Mouse (Mus musculus) lung, postnatal 36 days (tissue): ENCODE results near the gene Ntrk2.
"Not testable (repeated sequence)": the region's sequence is repeated elsewhere in the genome, so short reads cannot be mapped to it uniquely, and the experiment has no call there.

Source experiments
- DNase-seq: peaks from one replicate; pipeline ENCODE4 v3.0.0; 2022; ENCODE audit warnings: mixed read lengths

The Ntrk2 gene

GRCm38 (mm10) chr13:58972511-58972910 is 166.1 kb downstream of the Ntrk2 start:
- DNase-seq: no peak

DNA sequence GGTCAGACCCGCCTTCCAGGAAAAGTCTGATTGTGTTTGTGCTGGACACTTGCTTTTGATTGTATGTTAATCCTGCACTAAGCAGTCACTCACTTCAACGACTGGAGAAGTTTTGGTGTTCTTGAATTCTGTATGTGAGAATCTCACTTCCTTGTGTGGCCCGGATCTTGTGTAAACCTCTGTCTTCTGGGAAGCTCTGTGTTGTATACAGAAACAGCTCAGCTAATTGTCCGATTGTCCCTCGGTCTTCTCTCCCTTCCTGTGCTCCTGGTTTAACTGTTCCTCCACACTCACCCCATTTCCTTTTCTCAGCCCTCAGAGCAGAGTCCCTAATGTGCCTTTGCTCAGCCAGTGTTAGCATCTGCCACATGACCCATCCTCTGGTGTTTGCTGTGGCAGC is 190.1 kb downstream of the Ntrk2 start:
- no peak for DNase-seq

DNA sequence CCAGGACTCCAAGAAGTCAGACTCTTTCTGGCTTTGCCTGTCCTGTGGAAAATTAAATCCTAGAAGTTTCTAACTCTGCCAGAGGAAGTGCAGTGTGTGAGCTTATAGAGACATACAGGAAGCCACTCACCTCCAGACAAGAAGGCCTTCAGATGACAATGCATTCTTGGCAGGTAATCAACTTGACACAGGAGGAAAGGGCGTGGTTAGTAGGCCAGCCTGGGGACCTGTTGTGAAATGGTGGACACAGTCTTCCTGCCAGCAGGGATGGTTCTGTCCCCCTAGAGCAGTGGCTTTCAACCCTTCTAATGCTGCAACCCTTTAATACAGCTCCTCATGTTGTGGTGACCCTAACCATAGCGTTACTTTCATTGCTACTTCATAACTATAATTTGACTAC is 191.4 kb downstream of the Ntrk2 start:
- no peak for DNase-seq

DNA sequence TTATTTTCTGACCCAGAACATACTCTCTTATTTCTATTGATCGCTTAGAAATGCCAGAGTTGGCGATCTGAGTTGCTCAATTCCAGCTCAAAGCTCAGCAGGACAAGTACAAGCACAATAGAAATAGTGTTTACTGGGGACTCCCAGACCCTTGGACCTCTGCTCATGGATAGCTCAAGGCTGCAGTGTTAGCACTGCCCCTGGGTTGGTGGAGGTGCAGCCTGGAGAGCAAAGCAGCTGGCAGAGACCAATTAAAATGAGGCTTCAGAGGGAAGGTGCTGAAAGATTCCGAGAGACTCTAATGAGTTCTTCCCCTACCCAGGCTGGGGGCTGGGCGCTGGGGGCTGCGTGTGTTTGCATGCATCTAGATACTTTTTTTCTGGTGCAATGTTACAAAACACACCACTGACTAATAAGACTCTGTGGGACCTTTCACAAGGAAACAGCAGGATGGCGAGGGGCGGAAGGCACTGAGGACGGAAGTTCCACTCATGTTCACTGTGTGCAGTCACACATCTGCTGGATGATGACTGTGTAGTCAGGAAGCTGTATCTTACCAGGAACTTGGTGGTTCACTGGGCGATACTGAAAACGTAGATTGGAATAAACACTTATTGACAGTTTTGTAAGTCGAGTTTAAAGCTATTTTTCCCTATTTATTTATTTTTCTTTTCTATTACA is 193.1 kb downstream of the Ntrk2 start:
- DNase-seq: no peak

- DNase-seq: no peak
Measured at GRCm38 (mm10) chr13:59002943-59003806, 196.8 kb downstream of the Ntrk2 start.

DNA sequence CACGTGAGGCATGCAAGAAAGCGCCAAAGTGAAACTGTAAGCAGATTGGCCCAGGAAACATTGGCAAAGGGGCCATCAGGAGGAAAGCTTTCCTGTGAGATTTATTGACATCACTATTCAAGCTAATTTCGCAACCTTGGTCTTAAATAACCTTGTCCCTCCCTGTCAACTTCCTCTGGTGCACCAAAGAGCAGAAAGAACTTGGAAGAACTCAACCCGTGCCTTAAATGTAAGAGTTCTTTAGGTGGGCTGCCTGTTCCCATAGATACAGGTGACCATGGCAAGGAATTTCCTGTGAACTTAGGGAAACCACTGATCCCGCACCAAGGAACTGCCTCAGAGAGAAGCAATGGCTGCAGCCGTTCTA is 197.4 kb downstream of the Ntrk2 start:
- DNase-seq: peak; percentile 32

DNA sequence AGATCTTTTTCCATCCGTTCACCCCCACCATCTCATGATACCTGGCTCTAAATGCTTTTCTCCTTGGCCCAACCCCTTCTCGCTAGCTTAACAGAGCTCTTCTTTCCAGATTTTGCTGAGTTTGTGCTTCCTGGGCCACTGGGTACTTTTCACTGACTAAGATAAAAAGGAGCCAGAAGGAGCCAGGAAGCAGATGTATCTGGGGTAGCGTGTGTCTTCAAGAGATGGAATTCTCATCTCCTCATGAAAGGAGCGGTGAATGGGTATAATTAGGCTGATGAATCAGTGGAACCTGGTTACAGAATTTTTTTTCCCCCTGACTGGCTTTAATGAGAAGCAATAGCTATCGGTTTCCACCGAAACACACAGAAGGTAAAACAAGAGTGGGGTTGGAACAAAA is 198.2 kb downstream of the Ntrk2 start:
- DNase-seq: no peak

GRCm38 (mm10) chr13:59009855-59010254 is 203.5 kb downstream of the Ntrk2 start:
- no peak for DNase-seq

- DNase-seq: peak; percentile 34
Measured at GRCm38 (mm10) chr13:59010893-59011529, 204.6 kb downstream of the Ntrk2 start.

DNA sequence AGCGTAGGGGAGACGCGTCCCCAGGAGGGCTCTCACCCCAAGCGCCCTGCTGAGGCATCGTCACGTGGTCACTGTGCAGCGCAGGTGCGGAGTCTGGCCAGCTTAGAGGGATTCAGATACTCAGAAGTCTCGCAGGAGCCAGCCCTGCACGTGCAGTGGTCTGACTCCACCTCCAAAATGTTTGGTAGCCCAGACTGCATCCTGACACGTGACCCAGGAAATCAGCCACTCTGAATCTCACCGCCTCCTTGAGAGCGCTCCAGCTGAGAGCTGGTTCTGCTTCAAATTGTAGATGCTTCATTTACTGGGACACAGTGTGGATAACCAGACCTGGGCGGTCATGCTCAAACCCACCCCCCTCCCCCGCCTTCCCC is 205.1 kb downstream of the Ntrk2 start:
- DNase-seq: peak; percentile 85

GRCm38 (mm10) chr13:59015360-59015759 is 209.0 kb downstream of the Ntrk2 start:
- DNase-seq: no peak

DNA sequence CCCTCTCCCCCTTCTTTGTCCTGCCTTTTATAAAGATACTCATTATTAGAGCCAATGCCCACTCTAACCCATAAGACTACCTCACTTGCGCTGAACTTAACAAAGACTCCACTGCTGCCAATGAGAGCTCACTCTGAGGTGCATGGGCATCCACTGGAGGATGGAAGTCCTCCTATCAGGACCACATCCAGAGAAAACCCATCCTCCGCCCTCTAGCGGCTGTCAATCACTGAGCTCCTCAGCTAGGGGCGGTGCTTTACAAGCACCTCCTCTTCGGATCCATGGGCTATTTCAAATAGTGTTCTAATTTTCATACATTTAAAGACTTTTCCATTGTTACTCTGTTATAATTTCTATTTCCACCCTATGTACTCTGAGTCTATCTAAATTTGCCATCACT is 210.8 kb downstream of the Ntrk2 start:
- DNase-seq: no peak

DNA sequence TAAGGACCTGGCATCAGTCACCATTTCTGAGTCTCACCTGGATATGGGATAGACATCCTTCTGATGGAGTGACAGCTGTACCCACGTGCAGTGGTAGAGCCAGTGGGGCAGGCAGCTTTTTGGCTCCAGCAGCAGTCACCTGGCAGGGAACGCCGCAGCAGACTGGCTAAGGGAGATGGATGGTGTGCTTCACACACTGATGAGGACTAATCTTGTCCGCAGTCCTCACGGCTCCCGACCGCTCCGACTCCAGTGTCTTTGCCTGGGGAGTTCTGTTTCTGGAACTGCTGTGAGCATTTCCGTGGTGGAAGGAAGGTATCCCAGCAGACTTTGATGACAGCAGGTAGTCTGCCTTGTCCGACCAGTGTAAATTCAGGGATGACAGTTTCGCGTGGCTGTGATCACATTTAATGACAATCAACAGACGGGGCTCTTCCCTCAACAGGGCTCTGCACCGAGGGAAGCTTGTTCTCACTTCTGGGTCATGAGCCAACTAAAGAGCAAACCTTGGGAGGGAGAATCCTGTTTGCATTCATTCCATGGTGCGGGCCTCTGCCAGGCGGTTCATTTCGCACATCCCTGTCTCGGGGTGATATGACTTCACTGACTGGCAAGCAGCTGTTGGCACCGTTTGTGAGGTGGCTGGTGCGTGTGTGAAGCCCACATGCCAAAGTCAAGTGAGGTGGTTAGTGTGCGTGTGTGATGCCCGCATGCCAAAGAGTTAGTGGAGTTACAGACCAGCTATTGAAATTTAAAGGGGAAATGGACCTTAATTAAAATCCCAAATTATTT is 216.1 kb downstream of the Ntrk2 start:
- DNase-seq: no peak

GRCm38 (mm10) chr13:59025653-59026052 is 219.3 kb downstream of the Ntrk2 start:
- no peak for DNase-seq

GRCm38 (mm10) chr13:59027436-59027835 is 221.1 kb downstream of the Ntrk2 start:
- DNase-seq: no peak

DNA sequence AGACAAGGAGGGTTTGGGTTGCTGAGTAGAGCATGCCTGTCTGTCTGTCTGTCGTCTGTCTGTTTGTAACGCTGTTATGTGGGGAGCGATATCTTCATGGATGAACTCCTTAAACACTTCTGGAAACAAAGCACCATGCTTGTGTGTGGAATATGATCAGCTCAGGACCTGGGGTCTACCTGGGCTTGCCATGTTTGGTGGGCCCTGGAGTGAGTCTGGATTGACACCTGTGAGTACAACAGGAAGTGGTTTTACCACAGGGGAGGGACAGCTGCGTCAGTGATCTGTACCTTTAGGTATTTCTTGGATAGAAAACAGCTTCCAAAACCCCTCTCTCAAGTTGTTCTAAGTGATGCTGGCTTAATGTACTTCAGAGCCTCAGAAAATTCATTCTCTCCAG is 222.2 kb downstream of the Ntrk2 start:
- no peak for DNase-seq

- DNase-seq: no peak
Measured at GRCm38 (mm10) chr13:59030574-59030973, 224.2 kb downstream of the Ntrk2 start.

GRCm38 (mm10) chr13:59040156-59040915 is 234.0 kb downstream of the Ntrk2 start:
- DNase-seq: no peak

DNA sequence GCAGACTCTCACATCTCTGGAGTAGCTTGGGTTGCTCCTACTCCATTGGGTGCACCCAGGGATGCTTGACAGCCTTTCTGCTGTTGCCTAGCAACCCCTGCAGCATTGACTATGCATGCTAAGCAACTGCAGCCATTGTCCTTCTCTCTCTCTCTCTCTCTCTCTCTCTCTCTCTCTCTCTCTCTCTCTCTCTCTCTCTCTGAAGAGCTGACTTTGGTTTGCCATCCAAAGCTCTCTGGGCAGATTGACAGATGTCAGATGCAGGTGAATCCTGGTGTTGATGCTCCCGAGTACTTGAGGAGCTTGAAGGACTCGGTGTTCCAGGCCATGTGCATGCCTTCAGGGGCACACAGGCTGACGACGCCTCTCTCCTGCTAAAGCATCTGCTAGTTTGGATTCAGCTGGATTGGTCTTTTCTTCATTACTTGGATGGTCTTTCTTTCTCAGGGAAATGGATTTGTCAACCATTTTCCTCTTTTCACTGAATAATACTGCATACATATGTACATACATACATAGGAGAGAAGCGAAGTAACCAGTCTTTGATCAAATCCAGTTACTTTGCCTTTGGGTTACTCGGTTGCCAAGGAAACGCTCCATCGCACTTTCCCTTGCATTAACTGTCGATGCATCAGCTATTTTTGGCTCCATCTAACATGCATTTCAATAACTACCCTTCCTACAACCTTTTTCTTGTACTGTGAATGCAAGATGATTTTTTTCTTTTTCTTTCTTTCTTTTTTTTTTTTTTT is 234.8 kb downstream of the Ntrk2 start:
- DNase-seq: no peak

- no peak for DNase-seq
Measured at GRCm38 (mm10) chr13:59052188-59052587, 245.8 kb downstream of the Ntrk2 start.

DNA sequence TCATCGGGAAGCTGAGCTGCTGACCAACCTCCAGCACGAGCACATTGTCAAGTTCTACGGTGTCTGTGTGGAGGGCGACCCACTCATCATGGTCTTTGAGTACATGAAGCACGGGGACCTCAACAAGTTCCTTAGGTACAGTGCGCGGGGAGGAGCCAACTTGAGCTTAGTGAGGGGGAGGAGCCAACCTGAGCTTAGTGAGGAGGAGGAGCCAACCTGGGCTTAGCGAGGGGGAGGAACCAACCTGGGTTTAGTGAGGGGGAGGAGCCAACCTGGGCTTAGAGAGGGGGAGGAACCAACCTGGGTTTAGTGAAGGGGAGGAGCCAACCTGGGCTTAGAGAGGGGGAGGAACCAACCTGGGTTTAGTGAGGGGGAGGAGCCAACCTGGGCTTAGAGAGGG is 248.0 kb downstream of the Ntrk2 start:
- not testable (repeated sequence) for DNase-seq

DNA sequence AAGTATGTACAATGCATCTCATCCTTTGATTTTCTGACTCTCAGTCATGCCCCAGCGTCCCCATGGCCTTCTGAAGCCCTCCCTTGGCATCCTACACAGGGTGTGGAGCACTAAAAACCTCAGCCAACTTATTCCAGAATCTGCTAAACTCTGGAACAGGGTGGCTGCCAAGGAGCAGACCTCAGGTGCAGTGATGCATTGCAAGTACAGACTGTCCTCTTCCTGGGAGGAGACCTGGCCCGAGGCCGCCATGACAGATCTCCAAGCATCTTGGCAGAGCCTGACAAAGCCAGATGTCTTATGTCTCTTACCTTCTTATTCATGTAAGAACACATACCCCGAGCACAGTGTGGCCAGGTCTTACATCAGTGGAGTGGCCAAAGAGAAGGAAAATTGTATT is 250.5 kb downstream of the Ntrk2 start:
- DNase-seq: no peak
